In the genomic region with DNA sequence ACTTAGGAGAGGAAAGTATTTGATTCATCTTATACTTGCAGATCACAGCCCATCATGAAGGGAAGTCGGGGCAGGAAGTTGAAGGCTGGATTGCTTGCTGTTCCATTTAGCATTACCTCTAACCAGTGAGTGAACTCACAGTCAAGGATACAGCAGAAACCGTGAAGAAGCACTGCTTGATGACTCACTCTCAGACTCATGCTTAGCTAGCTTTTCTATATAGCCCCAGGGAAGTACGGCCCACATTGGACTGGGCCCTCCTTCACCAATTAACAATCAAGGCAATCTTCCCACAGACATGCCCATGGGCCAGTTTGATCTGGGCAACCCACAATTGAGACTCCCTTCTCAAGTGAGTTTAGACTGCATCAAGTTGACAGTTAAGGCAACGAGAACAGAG, we compare ENCODE assay signal across 31 mouse cellular contexts. TPM values are rescaled to one million over a fixed set of nuclear protein-coding genes. Genes with fewer than 3 reads are reported as not detected.
DNase-seq lines count a peak whose midpoint lies in the region; ATAC-seq and TF ChIP-seq lines count a peak whose summit lies in the region.
"Had no signal": no experiment of that assay in that cellular context is flagged by ENCODE, and none has a peak within 500 bp of the region (broad histone marks: within the 10 kb centered on the region; RNA-seq: fewer than 3 reads in every experiment).

No protein-coding gene starts in this region.

- no peaks in the 10 kb centered on the region for H3K9me3 ChIP-seq in MEL (replicated peaks; ENCODE audit: insufficient read depth, low read length)
- H3K9me3 ChIP-seq: forebrain, embryonic 10.5 days; forebrain, embryonic 13.5 days; G1E; heart, embryonic 10.5 days; heart, embryonic 13.5 days had no signal

- DNase-seq in adrenal gland, adult 2 months, result peak; percentile 13
- no peak for DNase-seq in adrenal gland, postnatal 10 days
- DNase-seq in MEL (ENCODE audit: low read depth, low spot score), result peak; percentile 10
- DNase-seq in ovary, adult 18-20 months (ENCODE audit: low spot score), result no peak
- DNase-seq in urinary bladder, postnatal 10 days (ENCODE audit: low spot score), result no peak
- DNase-seq: adrenal gland, adult 8-10 months; B cell, adult 2 months; cerebellum, adult 18-20 months; cerebellum, adult 9-10 months; cerebellum, postnatal 14 days; forebrain, postnatal 0 days; gastrocnemius, postnatal 25 days; heart, adult 2 months; heart, postnatal 14 days; heart, postnatal 4 days; kidney, adult 8-10 months had no signal

- WGBS in macrophage (ENCODE audit: missing documents), result 47% methylated on average over 4 of the region's 4 CpGs

- TF ChIP-seq RAD21 in MEL (IDR thresholded peaks at IDR 0.05; ENCODE audit: low read depth, low read length), result no peak

- H3K79me2 ChIP-seq in MEL (ENCODE audit: control insufficient read depth, insufficient read depth, low read length, poor library complexity) (no peaks in the 10 kb centered on the region), macrophage (ENCODE audit: inconsistent target) (no peaks in the 10 kb centered on the region)

- no peak for TF ChIP-seq POLR2A in MEL (IDR thresholded peaks at IDR 0.05; ENCODE audit: control insufficient read depth in 1 of 2, insufficient read depth in 1 of 2, low read depth in 1 of 2, low read length in 2 of 2, poor library complexity in 1 of 2)
- no peak for TF ChIP-seq POLR2A in bone marrow macrophage, adult 2 months (IDR thresholded peaks at IDR 0.05; ENCODE audit: borderline replicate concordance, low read depth, low read length)

- no peak overlapping the region for H3K4me3 ChIP-seq in MEL (ENCODE audit: control insufficient read depth in 1 of 2, insufficient read depth in 1 of 2, low read depth in 2 of 2, low read length in 2 of 2)
- no peak overlapping the region for H3K4me3 ChIP-seq in bone marrow macrophage, adult 2 months (ENCODE audit: insufficient read depth, low read length)
- H3K4me3 ChIP-seq in macrophage (ENCODE audit: inconsistent target), result no peak overlapping the region
- H3K4me3 ChIP-seq: forebrain, embryonic 10.5 days; forebrain, embryonic 13.5 days; heart, adult 2 months; heart, embryonic 10.5 days; heart, embryonic 13.5 days had no signal

- no peaks in the 10 kb centered on the region for H3K4me1 ChIP-seq in MEL (ENCODE audit: control insufficient read depth in 1 of 2, insufficient read depth in 2 of 2, low read length in 2 of 2)
- peaks cover 6% of the 10 kb centered on the region; the same call in 1 of the 2 replicates for H3K4me1 ChIP-seq in bone marrow macrophage, adult 2 months (ENCODE audit: control insufficient read depth, insufficient read depth, low read length)
- H3K4me1 ChIP-seq: forebrain, embryonic 10.5 days; forebrain, embryonic 13.5 days; heart, embryonic 10.5 days; heart, embryonic 13.5 days had no signal

- no peak overlapping the region for H3K9ac ChIP-seq in MEL (ENCODE audit: control insufficient read depth, low read depth, low read length, poor library complexity, severe bottlenecking)
- H3K9ac ChIP-seq: forebrain, embryonic 13.5 days; forebrain, postnatal 0 days; heart, embryonic 13.5 days; hindbrain, embryonic 14.5 days had no signal

- H3K36me3 ChIP-seq in MEL (ENCODE audit: control insufficient read depth in 1 of 2, insufficient read depth in 2 of 2, low read length in 2 of 2), result no peaks in the 10 kb centered on the region
- H3K36me3 ChIP-seq in macrophage (ENCODE audit: inconsistent target), result no peaks in the 10 kb centered on the region
- H3K36me3 ChIP-seq: forebrain, embryonic 10.5 days; G1E; heart, embryonic 10.5 days; heart, embryonic 13.5 days had no signal

- no peak for ATAC-seq in inflammation-experienced regulatory T-cells, adult 6 months
- ATAC-seq: forebrain, embryonic 13.5 days; forebrain, postnatal 0 days; hindbrain, postnatal 0 days; intestine, postnatal 0 days; Patski had no signal

- no peak for TF ChIP-seq CTCF in MEL (IDR thresholded peaks at IDR 0.05 in 2 of 3, conservative IDR thresholded peaks at IDR 0.05 in 1 of 3; ENCODE audit: control insufficient read depth in 1 of 3, insufficient read depth in 1 of 3, low read depth in 2 of 3, low read length in 3 of 3, poor library complexity in 1 of 3, severe bottlenecking in 1 of 3)
- TF ChIP-seq CTCF in bone marrow macrophage, adult 2 months (IDR thresholded peaks at IDR 0.05; ENCODE audit: low read depth, low read length), result no peak

- no peaks in the 10 kb centered on the region; a peak in 1 of 4 replicates for H3K27me3 ChIP-seq in MEL (ENCODE audit: control insufficient read depth in 1 of 2, insufficient read depth in 2 of 2, low read length in 2 of 2)
- H3K27me3 ChIP-seq: CH12.LX; forebrain, embryonic 13.5 days; heart, embryonic 13.5 days had no signal

- no peak for TF ChIP-seq EP300 in MEL (IDR thresholded peaks at IDR 0.05; ENCODE audit: low read depth in 1 of 2, low read length in 2 of 2)

- H3K27ac ChIP-seq in MEL (ENCODE audit: control insufficient read depth, low read depth, low read length) (no peak overlapping the region), macrophage (0 out of 2 replicates have a peak overlapping the region, but pooled peaks have one; percentile 2)
- peak overlapping the region; percentile 35 for H3K27ac ChIP-seq in bone marrow macrophage, adult 2 months (ENCODE audit: insufficient read depth, low read depth, low read length)
- H3K27ac ChIP-seq: forebrain, embryonic 10.5 days; forebrain, embryonic 13.5 days; heart, adult 2 months; heart, embryonic 10.5 days; heart, embryonic 13.5 days; hindbrain, embryonic 14.5 days; hindbrain, postnatal 0 days had no signal

TF ChIP-seq in MEL, 35 proteins besides CTCF, POLR2A, EP300 and RAD21:
- no peak for TF ChIP-seq MAZ (IDR thresholded peaks at IDR 0.05; ENCODE audit: low read depth, low read length)
- no peak for TF ChIP-seq ELF1 (IDR thresholded peaks at IDR 0.05; ENCODE audit: low read depth, low read length)
- no peak for TF ChIP-seq MAFK (IDR thresholded peaks at IDR 0.05; ENCODE audit: borderline replicate concordance, low read depth, low read length)
- TF ChIP-seq CHD2 (IDR thresholded peaks at IDR 0.05; ENCODE audit: low read length), result no peak
- no peak for TF ChIP-seq MYB (IDR thresholded peaks at IDR 0.05; ENCODE audit: low read depth, low read length)

RNA-seq across cellular contexts. Expression of gene Rgn, which starts 14.4 kb away (rescaled TPM):
- total RNA-seq in adrenal gland, adult 2 months (2021), result 1 to 10 TPM in 1 of 2 experiments, under 1 TPM in 1; 0.93 to 4.7 TPM
- 0.08 and 0.13 TPM in 2 replicates for polyA plus RNA-seq in adrenal gland, adult 2 months (2012; rRNA removed)
- 10 to 100 TPM; 40.7 to 74.4 TPM for total RNA-seq in adrenal gland, postnatal 10 days (2021)
- not detected in 2 replicates for total RNA-seq in MEL (2012; rRNA removed)
- not detected for polyA plus RNA-seq in MEL (2012; ENCODE audit: insufficient read depth in 1 of 2, insufficient read length in 2 of 2, low read depth in 1 of 2, low replicate concordance in 2 of 2, missing spikeins in 1 of 2)
- not detected in 2 replicates for polyA plus RNA-seq in bone marrow macrophage, adult 2 months (2012; ENCODE audit: insufficient read depth, insufficient read length, missing spikeins)
- not detected for total RNA-seq in macrophage (2018; cell fraction: chromatin; rRNA removed)
- total RNA-seq in macrophage (2018; cell fraction: cytosol; rRNA removed), result not detected
- not detected for total RNA-seq in macrophage (2018; cell fraction: nucleus; rRNA removed)
- polyA plus RNA-seq in macrophage (2018), result not detected in 3 replicates
- polyA plus RNA-seq in inflammation-experienced regulatory T-cells, adult 6 months (2017; shearing (Covaris generic)), result not detected
- total RNA-seq: CH12.LX; G1E; gastrocnemius, postnatal 25 days; granulocyte monocyte progenitor cell, adult 5-6 weeks; hindbrain, postnatal 0 days had no signal
- polyA plus RNA-seq: embryonic facial prominence, embryonic 11.5 days; G1E had no signal

RNA-seq across cellular contexts. Expression of gene Rbm10, which starts 53.4 kb away (rescaled TPM):
- total RNA-seq in adrenal gland, adult 2 months (2021), result 10 to 100 TPM; 29.6 to 39.5 TPM
- 50.0 and 63.8 TPM in 2 replicates for polyA plus RNA-seq in adrenal gland, adult 2 months (2012; rRNA removed)
- 10 to 100 TPM; 31.3 to 34.2 TPM for total RNA-seq in adrenal gland, postnatal 10 days (2021)
- 154 and 158 TPM in 2 replicates for total RNA-seq in MEL (2012; rRNA removed)
- polyA plus RNA-seq in MEL (2012; ENCODE audit: insufficient read depth in 1 of 2, insufficient read length in 2 of 2, low read depth in 1 of 2, low replicate concordance in 2 of 2, missing spikeins in 1 of 2), result 100 to 1,000 TPM in 1 of 2 experiments, not detected in 1; 183 TPM
- 14.9 and 17.3 TPM in 2 replicates for polyA plus RNA-seq in bone marrow macrophage, adult 2 months (2012; ENCODE audit: insufficient read depth, insufficient read length, missing spikeins)
- total RNA-seq in macrophage (2018; cell fraction: chromatin; rRNA removed), result 10 to 100 TPM in 21 of 26 experiments, 1 to 10 TPM in 5; 4.6 to 36.6 (median 19.9) TPM
- total RNA-seq in macrophage (2018; cell fraction: cytosol; rRNA removed), result 10 to 100 TPM in 25 of 26 experiments, 1 to 10 TPM in 1; 8.2 to 17.6 (median 15.6) TPM
- 10 to 100 TPM in 18 of 26 experiments, 1 to 10 TPM in 8; 6.0 to 28.9 (median 15.1) TPM for total RNA-seq in macrophage (2018; cell fraction: nucleus; rRNA removed)
- polyA plus RNA-seq in macrophage (2018), result 15.1 to 22.1 TPM (median 20.8 TPM) in 3 replicates
- 10 to 100 TPM; 38.3 to 45.6 (median 42.8) TPM for polyA plus RNA-seq in inflammation-experienced regulatory T-cells, adult 6 months (2017; shearing (Covaris generic))

RNA-seq across cellular contexts. Expression of gene Ndufb11, which starts 53.5 kb away (rescaled TPM):
- 100 to 1,000 TPM; 316 to 341 TPM for total RNA-seq in adrenal gland, adult 2 months (2021)
- 86.3 and 101 TPM in 2 replicates for polyA plus RNA-seq in adrenal gland, adult 2 months (2012; rRNA removed)
- total RNA-seq in adrenal gland, postnatal 10 days (2021), result 100 to 1,000 TPM; 446 to 511 TPM
- 252 and 262 TPM in 2 replicates for total RNA-seq in MEL (2012; rRNA removed)
- polyA plus RNA-seq in MEL (2012; ENCODE audit: insufficient read depth in 1 of 2, insufficient read length in 2 of 2, low read depth in 1 of 2, low replicate concordance in 2 of 2, missing spikeins in 1 of 2) (100 to 1,000 TPM in 1 of 2 experiments, not detected in 1; 357 TPM), macrophage (2018) (51.7 to 118 TPM (median 93.0 TPM) in 3 replicates)
- polyA plus RNA-seq in bone marrow macrophage, adult 2 months (2012; ENCODE audit: insufficient read depth, insufficient read length, missing spikeins), result 138 TPM in 2 replicates
- 10 to 100 TPM in 14 of 26 experiments, 1 to 10 TPM in 12; 4.7 to 21.2 (median 10.6) TPM for total RNA-seq in macrophage (2018; cell fraction: chromatin; rRNA removed)
- 100 to 1,000 TPM in 8 of 26 experiments, 10 to 100 TPM in 18; 54.9 to 121 (median 78.0) TPM for total RNA-seq in macrophage (2018; cell fraction: cytosol; rRNA removed)
- 10 to 100 TPM; 15.0 to 40.2 (median 24.2) TPM for total RNA-seq in macrophage (2018; cell fraction: nucleus; rRNA removed)
- polyA plus RNA-seq in inflammation-experienced regulatory T-cells, adult 6 months (2017; shearing (Covaris generic)), result 100 to 1,000 TPM; 246 to 261 (median 246) TPM

Comparison
In these comparisons a context has a peak if more than half of its experiments do, and no peak if none do; other contexts are left out.
1. DNase-seq: peak in adrenal gland, adult 2 months (single experiment) and MEL (single experiment); none in adrenal gland, postnatal 10 days (single experiment), ovary, adult 18-20 months (single experiment) and urinary bladder, postnatal 10 days (single experiment).